Mouse (Mus musculus): ENCODE measurements around the gene Tmem45a.
"Not testable (repeated sequence)": the region's sequence is repeated elsewhere in the genome, so short reads cannot be mapped to it uniquely, and the experiment has no call there.

Tmem45a gene

GRCm38 (mm10) chr16:56885824-56886615 lies at the start of gene Tmem45a:
Tmem45a (minus strand) TSS chr16:56886166.
- no peak for DNase-seq (ENCODE audit: low spot score)

- DNase-seq (ENCODE audit: low spot score): no peak
Measured at GRCm38 (mm10) chr16:56928023-56928422, 42.1 kb upstream of the Tmem45a start, which contains the start of gene Lnp1. Lnp1 (minus strand) TSS chr16:56928061.

- no peak for DNase-seq (ENCODE audit: low spot score)
Measured at GRCm38 (mm10) chr16:56920102-56920657, 34.2 kb upstream of the Tmem45a start.

- no peak for DNase-seq (ENCODE audit: low spot score)
Measured at GRCm38 (mm10) chr16:56917230-56917629, 31.3 kb upstream of the Tmem45a start.

GRCm38 (mm10) chr16:56908986-56909385 lies 23.0 kb upstream of the Tmem45a start:
- no peak for DNase-seq (ENCODE audit: low spot score)

- not testable (repeated sequence) for DNase-seq (ENCODE audit: low spot score)
Measured at GRCm38 (mm10) chr16:56902206-56902605, 16.2 kb upstream of the Tmem45a start.

- no peak for DNase-seq (ENCODE audit: low spot score)
Measured at GRCm38 (mm10) chr16:56891583-56891982, 5.6 kb upstream of the Tmem45a start.

GRCm38 (mm10) chr16:56886616-56887116 lies 700 bp upstream of the Tmem45a start:
- no peak for DNase-seq (ENCODE audit: low spot score)

GRCm38 (mm10) chr16:56884811-56885210 lies 1.2 kb downstream of the Tmem45a start:
- no peak for DNase-seq (ENCODE audit: low spot score)

GRCm38 (mm10) chr16:56873410-56873809 lies 12.6 kb downstream of the Tmem45a start:
- no peak for DNase-seq (ENCODE audit: low spot score)

- DNase-seq (ENCODE audit: low spot score): no peak
Measured at GRCm38 (mm10) chr16:56870458-56870857, 15.5 kb downstream of the Tmem45a start.

- no peak for DNase-seq (ENCODE audit: low spot score)
Measured at GRCm38 (mm10) chr16:56868361-56868760, 17.6 kb downstream of the Tmem45a start.

- DNase-seq (ENCODE audit: low spot score): no peak
Measured at GRCm38 (mm10) chr16:56867591-56867990, 18.4 kb downstream of the Tmem45a start.

- DNase-seq (ENCODE audit: low spot score): no peak
Measured at GRCm38 (mm10) chr16:56852841-56853587, 33.0 kb downstream of the Tmem45a start.

GRCm38 (mm10) chr16:56842988-56843387 lies 43.0 kb downstream of the Tmem45a start:
- DNase-seq (ENCODE audit: low spot score): no peak

- no peak for DNase-seq (ENCODE audit: low spot score)
Measured at GRCm38 (mm10) chr16:56833312-56833711, 52.7 kb downstream of the Tmem45a start.

- no peak for DNase-seq (ENCODE audit: low spot score)
Measured at GRCm38 (mm10) chr16:56831986-56832385, 54.0 kb downstream of the Tmem45a start.

GRCm38 (mm10) chr16:56801370-56802109 lies 84.4 kb downstream of the Tmem45a start:
- no peak for DNase-seq (ENCODE audit: low spot score)

- no peak for DNase-seq (ENCODE audit: low spot score)
Measured at GRCm38 (mm10) chr16:56800946-56801345, 85.0 kb downstream of the Tmem45a start.

GRCm38 (mm10) chr16:56800469-56800868 lies 85.5 kb downstream of the Tmem45a start:
- DNase-seq (ENCODE audit: low spot score): no peak

- no peak for DNase-seq (ENCODE audit: low spot score)
Measured at GRCm38 (mm10) chr16:56799541-56800029, 86.4 kb downstream of the Tmem45a start.

GRCm38 (mm10) chr16:56798873-56799272 lies 87.1 kb downstream of the Tmem45a start:
- no peak for DNase-seq (ENCODE audit: low spot score)
